Mouse (Mus musculus) C2C12 (cell line): ENCODE results near the gene Tbc1d17. TPM values are rescaled to one million over a fixed set of nuclear protein-coding genes. Genes with fewer than 3 reads are reported as not detected.

Experiments
- H3K27me3 ChIP-seq: one replicate; pipeline ENCODE4 v1.6.1; 2011; ENCODE audit not compliant: control insufficient read depth, insufficient read depth, insufficient read length
- H3K36me3 ChIP-seq: one replicate; pipeline ENCODE4 v1.6.1; 2011; ENCODE audit not compliant: control insufficient read depth, insufficient read depth
- H3K4me3 ChIP-seq: one replicate; pipeline ENCODE4 v1.5.1; 2011; ENCODE audit warnings: mild to moderate bottlenecking, control low read depth; ENCODE audit not compliant: poor library complexity, insufficient read depth, severe bottlenecking
- H3K79me2 ChIP-seq: one replicate; pipeline ENCODE4 v1.6.1; 2011; ENCODE audit not compliant: control insufficient read depth, insufficient read depth
- H3K79me3 ChIP-seq: one replicate; pipeline ENCODE4 v1.6.1; 2011; ENCODE audit warnings: low read depth, control low read depth
- H3ac ChIP-seq: one replicate; pipeline ENCODE3; 2011; ENCODE audit warnings: low read depth; ENCODE audit not compliant: control insufficient read depth, insufficient read length
- CEBPB ChIP-seq: IDR thresholded peaks from one replicate; pipeline ENCODE4 v1.6.1; 2011; ENCODE audit warnings: low read depth, mild to moderate bottlenecking, control low read depth, moderate library complexity
- CTCF ChIP-seq: IDR thresholded peaks from one replicate; pipeline ENCODE4 v1.5.1; 2011; ENCODE audit not compliant: control insufficient read depth, insufficient read depth, insufficient read length
- FOSL1 ChIP-seq: IDR thresholded peaks from one replicate; pipeline ENCODE4 v1.8.0; 2011; ENCODE audit warnings: mild to moderate bottlenecking, low read length; ENCODE audit not compliant: poor library complexity, insufficient read depth, severe bottlenecking
- MAX ChIP-seq: IDR thresholded peaks from one replicate; pipeline ENCODE4 v1.6.1; 2011; ENCODE audit warnings: mild to moderate bottlenecking, control low read depth
- MYOD1 ChIP-seq: IDR thresholded peaks from one replicate; pipeline ENCODE4 v1.6.1; 2011; ENCODE audit warnings: low read depth; ENCODE audit not compliant: control insufficient read depth, insufficient read length
- MYOG ChIP-seq: IDR thresholded peaks from one replicate; pipeline ENCODE4 v1.6.1; 2011; ENCODE audit not compliant: control insufficient read depth, insufficient read length; ENCODE audit errors: extremely low read depth
- USF1 ChIP-seq: IDR thresholded peaks from one replicate; pipeline ENCODE4 v1.6.1; 2011; ENCODE audit warnings: low read depth, mild to moderate bottlenecking, control low read depth, moderate library complexity
- polyA plus RNA-seq: library from polyadenylated mRNA; unstranded; fragments of >200 nt; fragmentation: generic; extraction: Trizol; gene quantifications from one replicate; pipeline ENCODE4 v1.2.1, GENCODE M21; 2012; ENCODE audit warnings: missing spikeins

Gene Tbc1d17
- polyA plus RNA-seq, 1 experiment, result 38.4 TPM

- Histone ChIP-seq H3K27me3 (no peaks in the 10 kb centered on the region), H3K36me3 (peaks cover 43% of the 10 kb centered on the region), H3K79me2 (peaks cover 45% of the 10 kb centered on the region), H3K79me3 (peaks cover 28% of the 10 kb centered on the region), H3ac (no peak overlapping the region), H3K4me3 (no peak overlapping the region)
- TF ChIP-seq FOSL1, result no peak
Observed at GRCm38 (mm10) chr7:44813985-44814384, 34.9 kb downstream of the Tbc1d17 start.

- Histone ChIP-seq H3ac (no peak overlapping the region), H3K27me3 (no peaks in the 10 kb centered on the region), H3K36me3 (peaks cover 35% of the 10 kb centered on the region), H3K4me3 (no peak overlapping the region), H3K79me2 (peaks cover 33% of the 10 kb centered on the region), H3K79me3 (peaks cover 16% of the 10 kb centered on the region)
- TF ChIP-seq USF1 (no peak), CEBPB (no peak), CTCF (no peak), MAX (no peak), MYOG (no peak), FOSL1 (no peak)
Observed at GRCm38 (mm10) chr7:44812651-44813325, 36.1 kb downstream of the Tbc1d17 start.

- H3K27me3 ChIP-seq, result no peaks in the 10 kb centered on the region
- H3K79me2 ChIP-seq, result peaks cover 19% of the 10 kb centered on the region
- H3K36me3 ChIP-seq, result peaks cover 28% of the 10 kb centered on the region
- peaks cover 4% of the 10 kb centered on the region for H3K79me3 ChIP-seq
- H3K4me3 ChIP-seq, result no peak overlapping the region
- H3ac ChIP-seq, result no peak overlapping the region
- TF ChIP-seq FOSL1 (no peak), MYOG (no peak), CTCF (no peak), MYOD1 (no peak), MAX (no peak), USF1 (no peak), CEBPB (no peak)
Observed at GRCm38 (mm10) chr7:44810819-44811557, 37.9 kb downstream of the Tbc1d17 start.

GRCm38 (mm10) chr7:44810365-44810764 lies 38.5 kb downstream of the Tbc1d17 start:
- Histone ChIP-seq H3K79me2 (peaks cover 19% of the 10 kb centered on the region), H3K36me3 (peaks cover 28% of the 10 kb centered on the region), H3K4me3 (no peak overlapping the region), H3ac (no peak overlapping the region), H3K27me3 (peaks cover 2% of the 10 kb centered on the region), H3K79me3 (peaks cover 4% of the 10 kb centered on the region)
- TF ChIP-seq MYOG (no peak), MAX (no peak), FOSL1 (no peak), USF1 (no peak), MYOD1 (no peak), CTCF (no peak), CEBPB (no peak)

GRCm38 (mm10) chr7:44809466-44809865 lies 39.4 kb downstream of the Tbc1d17 start:
- Histone ChIP-seq H3K79me2 (peaks cover 11% of the 10 kb centered on the region), H3K36me3 (peaks cover 25% of the 10 kb centered on the region), H3K4me3 (no peak overlapping the region), H3ac (no peak overlapping the region), H3K27me3 (peaks cover 11% of the 10 kb centered on the region), H3K79me3 (peaks cover 2% of the 10 kb centered on the region)
- TF ChIP-seq FOSL1 (no peak), CEBPB (no peak), MYOG (no peak), USF1 (no peak), MYOD1 (no peak), MAX (no peak), CTCF (no peak)

GRCm38 (mm10) chr7:44808927-44809326 lies 40.0 kb downstream of the Tbc1d17 start:
- TF ChIP-seq FOSL1, result no peak
- TF ChIP-seq MAX, result no peak
- TF ChIP-seq MYOG, result no peak
- TF ChIP-seq MYOD1, result no peak
- Histone ChIP-seq H3K4me3 (no peak overlapping the region), H3K36me3 (peaks cover 22% of the 10 kb centered on the region), H3K79me3 (no peaks in the 10 kb centered on the region), H3K79me2 (peaks cover 5% of the 10 kb centered on the region), H3ac (no peak overlapping the region), H3K27me3 (peaks cover 14% of the 10 kb centered on the region)
